Mouse (Mus musculus) left cerebral cortex, adult 8-10 months (tissue): ENCODE data around the gene 4933427I04Rik. TPM values are rescaled to one million over a fixed set of nuclear protein-coding genes. Genes with fewer than 3 reads are reported as not detected.

Experiments used
- DNase-seq, 2 experiments: peaks; one replicate each; pipeline ENCODE4 v3.0.0; 2022; ENCODE audit warnings: low spot score in 2 of 2
- total RNA-seq, 4 experiments: library from RNA; stranded (reverse); gene quantifications; 2 replicates each; pipeline ENCODE4 v1.2.4; 2022

The 4933427I04Rik gene
- under 1 TPM in 1 of 4 experiments, not detected in 3; 0.16 TPM for total RNA-seq

DNA sequence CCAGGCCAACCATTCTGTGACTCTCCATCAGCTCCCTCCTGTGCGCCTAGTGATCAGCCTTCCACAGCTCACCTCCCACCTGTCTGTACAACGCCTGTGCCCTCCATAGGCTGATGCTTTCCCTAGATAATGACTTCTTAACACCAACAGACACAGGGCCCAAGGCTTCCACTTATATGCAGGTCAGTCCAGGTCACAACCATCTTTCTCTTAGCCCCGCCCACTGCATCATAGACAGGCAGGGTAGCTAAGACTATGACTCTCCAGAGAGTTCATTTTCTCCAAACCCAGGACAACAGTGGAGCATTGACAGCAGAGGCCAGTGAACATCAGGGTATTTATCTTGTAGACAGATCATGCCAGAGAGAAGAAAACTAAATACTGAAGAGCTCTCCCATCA is at the start of gene 4933427I04Rik:
TSS of gene 4933427I04Rik (plus strand) at position 301 of the 400 bp plus-strand sequence.
- DNase-seq = no peak

DNA sequence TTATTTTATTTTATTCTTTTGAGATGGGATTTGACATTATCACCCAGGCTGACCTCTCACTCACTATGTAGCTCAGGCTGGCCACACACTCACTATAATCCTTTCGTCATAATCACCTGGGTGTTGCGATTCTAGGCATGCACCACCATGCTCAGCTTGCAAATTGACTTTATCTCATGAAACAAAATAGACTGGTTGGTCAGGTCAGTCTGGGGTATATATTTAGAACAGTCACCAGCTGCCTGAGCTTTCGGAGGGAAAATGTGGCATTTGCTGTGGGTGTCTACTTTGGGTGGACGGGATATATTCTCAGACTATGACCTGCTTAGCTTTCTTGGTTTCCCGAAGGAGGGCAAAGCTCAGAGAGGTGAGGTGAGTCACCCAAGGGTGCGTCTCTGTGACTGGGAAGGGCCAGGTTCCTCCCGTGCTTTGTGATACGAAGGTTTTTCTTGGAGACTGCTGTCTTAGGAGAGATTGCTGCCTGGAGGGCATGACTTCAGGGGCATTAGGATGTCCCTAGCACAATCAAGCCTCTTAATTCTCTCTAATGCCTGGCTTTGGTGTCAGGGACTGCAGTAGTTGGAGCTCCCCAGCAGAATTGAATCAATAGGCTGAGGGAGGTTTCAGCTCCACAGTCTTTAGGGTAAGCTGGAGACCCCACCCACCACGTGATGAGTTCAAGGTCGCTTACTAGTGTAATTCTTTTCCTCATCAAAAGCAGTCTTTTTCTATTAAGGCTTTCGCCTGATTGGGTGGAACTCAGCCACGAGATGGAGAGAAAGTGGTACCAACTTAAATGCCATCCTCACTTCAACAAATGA is 48.8 kb upstream of the 4933427I04Rik start:
- no peak for DNase-seq

DNA sequence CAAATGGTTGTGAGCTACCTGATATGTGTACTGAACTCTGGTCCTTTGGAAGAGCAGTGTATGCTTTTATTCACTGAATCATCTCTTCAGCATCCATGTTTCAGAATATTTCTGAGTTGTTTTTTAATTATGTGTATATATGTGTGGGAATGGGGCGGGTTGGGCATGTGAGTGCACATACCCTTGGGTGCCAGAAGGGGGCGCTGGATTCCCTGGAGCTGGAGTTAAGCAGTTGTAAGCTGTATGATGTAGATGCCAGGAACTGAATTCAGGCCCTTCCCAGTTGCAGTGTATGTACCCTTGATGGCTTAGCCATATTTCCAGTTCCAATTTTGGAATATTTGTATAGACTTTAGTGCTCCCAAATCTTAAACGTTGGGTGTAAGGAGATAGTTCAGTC is 47.0 kb upstream of the 4933427I04Rik start:
- DNase-seq = no peak

DNA sequence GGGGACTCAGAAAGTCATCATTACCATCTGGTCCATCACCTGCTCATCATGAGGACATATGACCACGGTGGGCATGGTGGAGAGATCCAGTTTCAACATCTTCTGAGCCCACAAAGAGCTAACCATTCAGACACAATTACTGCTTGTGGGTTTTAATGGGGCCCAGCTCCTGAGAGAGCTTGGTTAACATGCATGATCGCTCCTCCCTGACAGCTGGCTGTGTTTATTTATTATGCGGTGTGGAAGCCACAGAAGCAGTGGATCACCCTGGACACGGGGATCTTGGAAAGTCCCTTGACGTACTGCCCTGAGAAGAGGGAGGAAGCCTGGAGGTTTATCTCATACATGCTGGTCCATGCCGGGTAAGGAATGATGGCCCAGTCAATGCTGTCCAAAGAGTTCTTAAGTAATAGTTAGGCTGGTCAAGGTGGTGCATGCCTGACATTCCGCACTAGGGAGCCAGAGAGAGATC is 45.4 kb upstream of the 4933427I04Rik start:
- DNase-seq = no peak

DNA sequence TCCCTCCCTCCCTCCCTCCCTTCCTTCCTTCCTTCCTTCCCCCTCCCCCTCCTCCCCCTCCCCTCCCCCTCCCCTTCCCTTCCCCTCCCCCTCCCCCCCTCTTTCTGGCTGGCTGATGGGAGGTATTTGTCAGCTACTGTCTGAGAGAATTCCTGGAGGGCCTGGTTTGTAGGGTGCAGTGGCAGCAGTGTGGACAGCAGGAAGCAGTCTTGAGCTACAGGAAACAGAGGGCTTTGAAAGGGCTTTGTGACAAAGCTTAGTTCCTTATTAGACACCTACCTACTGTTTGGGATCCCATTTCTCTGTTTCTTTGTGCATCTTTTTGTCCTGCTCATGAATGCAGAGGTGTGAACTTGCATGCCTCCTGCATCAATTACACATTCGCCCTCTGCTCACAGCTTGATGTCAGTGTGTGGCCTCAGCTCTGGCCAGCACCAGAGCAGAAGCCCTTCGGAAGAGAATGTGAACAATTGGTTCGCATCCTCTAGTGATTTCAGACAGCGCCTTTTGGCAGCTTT is 40.3 kb upstream of the 4933427I04Rik start:
- no peak for DNase-seq

DNA sequence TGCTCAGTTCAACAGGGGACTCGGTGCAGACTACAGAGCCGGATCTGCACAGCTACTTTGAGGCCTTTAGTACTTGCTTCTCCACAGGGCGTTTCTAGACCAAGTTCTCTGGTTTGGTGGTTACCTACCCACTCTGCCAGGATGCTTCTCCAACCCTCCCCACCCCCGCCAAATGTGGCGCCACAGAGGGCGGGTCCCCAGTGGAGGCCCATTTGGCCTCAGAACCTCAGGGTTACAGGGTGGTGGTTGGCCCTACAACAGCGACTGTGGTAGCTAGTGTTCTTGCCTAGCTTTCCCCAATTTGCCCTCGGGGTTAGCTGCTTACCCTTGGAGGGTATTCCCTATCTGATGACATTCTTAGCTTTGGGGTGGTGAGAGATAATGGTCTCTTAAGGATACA is 17.4 kb upstream of the 4933427I04Rik start:
- DNase-seq = no peak

DNA sequence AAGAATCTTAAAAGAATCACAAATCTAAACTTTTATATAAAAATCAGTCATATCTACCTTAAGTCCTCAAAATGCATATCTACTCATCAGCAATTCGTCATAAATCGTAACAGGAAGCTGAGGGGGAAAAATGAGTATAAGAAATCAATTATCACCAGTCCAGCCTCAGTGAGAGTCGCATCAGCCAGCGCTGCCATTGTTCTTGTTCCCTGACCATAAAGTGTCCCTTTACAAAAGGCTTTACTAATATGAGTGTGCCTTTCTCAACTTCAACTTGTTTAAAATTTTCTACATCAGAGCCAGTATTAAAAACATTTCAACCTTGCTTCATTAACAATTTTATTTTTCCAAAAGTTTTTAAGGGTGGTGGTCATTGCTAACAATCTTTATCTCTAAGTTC is 2.6 kb upstream of the 4933427I04Rik start:
- DNase-seq = no peak

DNA sequence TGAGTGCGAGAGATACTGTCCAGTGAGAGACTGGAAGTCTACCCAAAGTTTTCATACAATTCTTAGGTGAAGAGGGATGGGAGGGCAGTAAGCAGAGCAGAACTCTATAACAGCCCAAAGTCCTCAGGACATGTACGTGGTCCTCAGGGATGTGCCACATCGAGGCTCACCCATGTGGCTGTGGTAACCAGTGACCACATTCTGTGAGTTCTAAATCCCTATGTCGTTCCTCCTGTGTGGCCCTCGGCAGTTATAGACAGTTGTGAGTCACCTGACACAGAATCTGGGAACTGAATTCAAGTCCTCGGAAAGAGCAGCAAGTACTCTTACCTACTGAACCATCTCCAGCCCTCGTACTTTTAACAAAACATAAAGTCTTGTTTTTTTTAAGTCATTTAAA is 1.4 kb upstream of the 4933427I04Rik start:
- DNase-seq = no peak

DNA sequence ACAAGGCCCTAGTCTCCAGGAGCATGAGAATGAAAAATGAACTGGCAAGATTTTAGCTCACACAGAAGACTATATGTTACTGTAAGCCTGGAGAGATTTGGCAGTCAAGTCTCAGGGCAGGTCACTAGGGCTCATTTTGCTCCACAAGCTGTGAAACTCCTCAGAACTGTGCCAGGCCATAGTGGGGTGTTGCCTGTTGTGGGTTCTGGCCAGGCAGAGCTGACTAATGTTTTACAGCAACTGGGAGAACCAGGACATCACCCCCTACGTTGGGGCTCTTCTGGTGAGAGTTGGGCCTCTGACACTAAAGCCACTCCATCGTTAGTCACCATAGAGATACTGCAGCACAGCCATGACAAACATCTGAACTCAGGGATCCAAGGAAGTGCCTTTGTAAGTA is 324 bp downstream of the 4933427I04Rik start:
- DNase-seq = no peak

DNA sequence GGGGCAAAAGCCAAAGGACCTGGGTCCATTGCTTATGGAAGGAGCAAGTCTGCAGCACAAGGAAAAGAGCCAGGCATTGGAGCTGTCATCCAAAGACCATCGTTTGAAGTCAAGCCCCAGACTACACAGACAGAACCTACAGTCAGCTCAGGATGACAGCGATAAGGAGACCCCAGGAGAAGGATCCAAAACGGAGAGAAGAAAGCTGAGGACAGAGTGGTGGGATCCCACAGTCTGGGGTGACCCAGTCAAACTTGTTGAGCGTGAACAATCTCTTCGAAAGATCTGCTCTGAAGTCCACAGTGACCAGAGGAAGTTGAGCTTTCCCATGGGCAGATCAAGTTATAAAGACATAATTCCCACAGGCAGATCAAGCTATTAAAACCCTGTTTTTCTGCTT is 1.1 kb downstream of the 4933427I04Rik start:
- DNase-seq = no peak

DNA sequence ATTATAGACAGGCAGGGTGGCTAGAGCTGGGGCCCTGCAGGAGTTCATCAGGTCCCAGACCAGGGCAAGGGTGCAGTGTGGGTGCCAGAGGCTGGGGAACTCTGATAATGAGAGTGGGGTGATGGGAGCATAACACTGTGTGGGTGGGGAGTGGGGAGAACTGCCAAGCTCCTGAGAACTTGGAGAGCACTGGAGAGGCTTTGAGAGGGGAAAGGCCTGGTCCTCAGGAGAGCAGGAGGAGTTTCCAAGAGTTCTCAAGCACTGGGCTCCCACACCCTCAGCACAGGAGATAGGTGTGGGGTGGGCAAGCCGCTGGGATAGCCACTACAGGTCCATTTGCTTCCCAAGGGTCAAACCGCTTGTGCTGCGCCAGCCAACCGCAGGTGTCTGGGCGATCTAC is 34.2 kb downstream of the 4933427I04Rik start:
- DNase-seq = no peak

DNA sequence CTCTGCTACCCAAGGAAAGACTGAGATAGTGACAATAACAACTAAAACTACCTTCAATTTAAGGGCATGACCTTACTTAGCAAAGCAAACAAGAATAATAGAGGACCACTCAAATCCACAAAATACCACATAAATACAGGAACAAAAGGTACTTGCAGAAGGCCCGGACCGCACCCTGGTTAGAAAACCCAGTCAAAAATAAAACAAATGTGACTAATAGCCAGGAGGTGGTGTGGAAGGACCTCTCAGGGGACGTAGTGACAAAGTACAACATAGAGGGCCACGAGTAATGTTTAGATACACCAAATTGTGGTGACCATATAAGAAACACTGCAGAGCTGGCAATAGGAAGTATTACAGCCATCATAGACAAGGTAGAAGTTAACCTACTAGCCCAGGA is 34.8 kb downstream of the 4933427I04Rik start:
- no peak for DNase-seq

DNA sequence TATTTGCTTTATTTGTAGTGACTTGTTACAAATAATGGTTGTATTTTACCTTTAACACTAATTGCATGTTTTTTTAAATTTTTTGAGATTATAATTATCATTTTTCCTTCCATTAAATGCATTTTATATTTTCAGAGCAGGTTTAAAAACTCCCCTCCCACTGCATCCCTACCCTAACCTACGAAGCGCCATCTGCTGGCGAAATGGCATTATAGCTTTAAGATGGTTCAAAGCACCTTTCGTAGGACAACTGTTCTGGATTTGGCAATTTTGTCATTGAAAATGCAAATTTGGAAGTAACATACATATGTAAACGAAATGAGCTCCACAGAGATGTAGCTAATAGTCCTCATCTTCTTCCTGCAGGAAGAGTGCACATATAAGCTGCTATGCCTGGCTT is 39.2 kb downstream of the 4933427I04Rik start:
- no peak for DNase-seq

DNA sequence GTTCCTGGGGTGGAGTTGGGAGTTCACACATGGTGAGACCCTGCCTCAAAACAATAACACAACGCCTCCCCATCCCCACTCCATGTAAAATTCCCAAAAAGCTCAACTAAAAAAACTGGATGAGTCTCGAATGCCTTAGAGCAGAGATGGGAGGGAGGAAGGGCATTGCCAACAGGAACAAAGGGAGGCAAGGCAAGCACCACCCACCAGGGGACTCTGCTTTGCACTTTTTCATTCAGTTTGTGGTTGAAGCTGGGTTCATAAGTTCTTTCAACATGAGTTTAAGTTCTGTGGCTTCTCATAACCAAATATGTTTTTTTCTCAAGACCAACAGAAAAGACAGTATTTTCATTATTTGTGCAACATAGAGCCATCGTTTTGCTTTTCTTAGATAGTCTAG is 44.0 kb downstream of the 4933427I04Rik start:
- DNase-seq = no peak

DNA sequence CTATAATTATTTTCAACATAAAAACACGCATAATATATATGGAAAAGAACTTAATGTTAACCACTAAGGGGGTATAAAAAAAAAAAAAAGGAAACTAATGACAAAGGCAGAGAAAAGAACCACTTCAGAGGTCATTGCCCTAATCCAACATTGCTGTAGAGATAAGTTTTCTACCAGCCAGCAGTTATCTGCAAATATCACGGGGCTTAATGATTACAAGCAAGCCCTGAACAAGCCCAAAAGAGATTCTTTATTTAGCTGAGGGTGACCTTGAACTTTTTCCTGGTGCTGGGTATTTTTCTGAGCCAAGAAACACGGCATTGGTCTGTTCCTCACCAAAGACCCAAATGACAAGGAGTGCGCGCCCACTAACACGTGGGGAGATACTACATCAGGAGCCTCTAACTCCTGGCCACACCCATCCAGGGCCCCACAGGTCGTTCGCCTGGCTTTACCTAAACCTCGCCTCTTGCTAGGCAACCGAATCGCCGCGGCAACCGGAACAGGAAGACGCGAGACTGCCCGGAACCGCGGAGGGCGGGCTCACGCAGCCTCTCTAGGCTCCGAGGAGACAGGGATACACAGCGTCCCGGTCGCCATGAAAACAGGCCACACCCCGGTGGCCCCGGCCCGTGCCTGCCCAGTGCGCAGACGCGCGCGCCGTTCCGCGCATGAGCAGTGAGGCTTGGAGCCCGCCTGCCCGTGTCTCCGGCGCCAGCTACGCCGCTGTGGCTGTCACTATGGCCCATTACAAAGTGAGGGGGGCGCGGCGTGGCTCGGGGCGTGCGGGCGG is 45.0 kb downstream of the 4933427I04Rik start, which contains the start of gene Mycbp:
TSS of gene Mycbp (plus strand) at position 500 of the 793 bp plus-strand sequence.
- peak; percentile 97 to 98 for DNase-seq

DNA sequence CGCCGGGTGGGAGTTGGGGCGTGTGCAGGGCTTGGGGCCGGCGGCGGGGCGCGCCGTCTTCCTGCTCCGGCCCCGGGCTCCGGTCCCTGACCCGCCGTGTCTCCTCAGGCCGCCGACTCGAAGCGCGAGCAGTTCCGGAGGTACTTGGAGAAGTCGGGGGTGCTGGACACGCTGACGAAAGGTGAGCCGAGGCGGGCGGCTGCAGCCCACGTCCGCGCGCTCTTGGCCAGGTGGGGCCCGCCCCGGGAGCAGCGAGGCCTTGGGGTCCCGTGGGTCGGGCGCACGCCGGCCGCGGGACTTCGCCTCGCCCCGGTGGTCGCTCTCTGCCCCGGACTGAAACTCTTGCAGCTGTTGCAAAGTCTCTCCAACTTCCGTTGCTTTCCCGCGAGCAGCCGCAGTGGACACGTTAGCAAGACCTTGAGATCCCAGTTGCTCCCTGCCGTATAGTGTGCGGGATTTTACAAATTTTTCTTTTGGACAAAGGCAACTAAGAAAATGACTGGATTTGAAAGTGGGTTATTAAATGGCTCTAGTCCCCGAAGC is 45.7 kb downstream of the 4933427I04Rik start:
- no peak for DNase-seq

DNA sequence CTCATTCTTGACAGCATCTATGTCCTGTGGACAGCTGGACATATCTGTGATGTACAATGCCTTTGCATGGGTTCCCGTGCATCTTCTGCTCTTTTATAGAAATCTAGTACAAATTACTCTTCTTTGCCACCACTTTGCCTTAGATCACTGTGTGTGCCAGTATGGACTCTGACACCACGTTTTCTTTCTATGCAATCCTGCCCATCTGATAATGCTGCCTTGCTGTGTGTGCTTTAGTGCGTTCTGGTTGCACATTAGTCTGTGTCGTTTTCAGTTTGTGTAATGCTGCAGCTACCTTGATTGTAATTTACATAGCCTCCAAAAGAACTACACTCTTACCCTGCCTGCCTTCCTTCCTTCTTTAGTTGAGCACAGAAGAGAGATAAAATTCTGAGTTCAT is 52.0 kb downstream of the 4933427I04Rik start:
- DNase-seq = no peak

DNA sequence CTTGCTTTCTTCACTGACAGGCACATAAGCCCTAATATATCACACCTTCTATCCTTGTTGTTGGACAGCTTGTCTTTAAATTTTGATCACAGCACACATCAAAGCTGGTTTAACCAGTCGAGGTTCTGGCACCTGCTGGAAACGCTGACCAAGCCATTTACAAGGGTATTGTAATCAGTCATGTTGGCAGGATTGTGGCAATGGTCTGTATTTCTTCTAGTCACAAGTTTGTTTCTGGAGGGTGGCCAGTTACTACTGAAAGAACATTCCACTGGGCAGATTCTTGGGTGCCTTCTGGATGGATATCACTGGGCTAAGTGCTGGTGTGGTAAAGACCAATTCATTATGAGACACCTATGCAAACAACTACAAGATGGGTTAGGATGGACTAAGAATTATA is 53.0 kb downstream of the 4933427I04Rik start:
- DNase-seq = no peak
